Mouse (Mus musculus) cerebellum, postnatal 10 days (tissue): ENCODE measurements around the gene Ccdc155.
"Not testable (repeated sequence)": the region's sequence is repeated elsewhere in the genome, so short reads cannot be mapped to it uniquely, and the experiment has no call there.

Source experiments
- DNase-seq, 2 experiments: peaks; one replicate each; pipeline ENCODE4 v3.0.0; 2021; ENCODE audit warnings: mixed read lengths in 2 of 2

The Ccdc155 gene

DNA sequence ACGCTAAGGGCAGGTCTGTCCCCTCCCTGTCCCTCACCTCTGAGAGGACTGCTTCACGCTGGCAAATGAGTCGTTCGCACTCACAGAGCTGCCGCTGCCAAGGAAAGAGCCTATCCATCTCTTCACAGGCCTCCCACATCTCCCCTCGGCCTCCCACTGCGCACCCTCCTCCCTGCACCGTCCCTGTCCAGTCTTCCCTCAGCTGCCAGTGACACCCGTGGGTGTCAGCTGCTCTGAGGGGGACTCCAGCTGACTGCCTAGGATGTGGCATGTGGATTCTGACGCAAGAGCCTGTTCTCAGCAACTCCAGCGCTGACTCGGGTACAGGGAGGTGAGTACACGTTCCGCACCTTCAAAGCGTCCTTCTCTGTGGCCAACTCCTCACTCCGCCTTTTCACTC is 15.1 kb downstream of the Ccdc155 start:
- no peak for DNase-seq

DNA sequence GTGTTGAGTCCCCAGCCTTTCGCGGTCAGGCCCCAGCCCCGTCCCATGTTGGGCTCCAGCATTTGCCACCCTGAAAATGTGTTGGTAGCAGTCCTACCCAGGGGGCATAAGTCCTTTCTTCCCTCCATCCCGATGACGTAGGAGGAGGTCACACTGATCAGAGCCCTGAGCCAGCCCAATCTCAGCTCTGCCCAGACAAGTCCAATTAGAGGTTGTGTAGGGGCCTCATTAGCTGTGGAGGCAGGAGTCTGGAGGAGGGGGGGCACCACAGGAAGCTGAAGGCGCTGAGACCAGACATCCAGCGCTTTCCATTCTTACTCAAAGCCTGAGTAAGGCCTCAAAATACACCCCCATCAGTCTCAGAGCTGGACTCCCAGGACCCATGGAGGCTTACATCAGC is 18.8 kb downstream of the Ccdc155 start:
- DNase-seq, result no peak

DNA sequence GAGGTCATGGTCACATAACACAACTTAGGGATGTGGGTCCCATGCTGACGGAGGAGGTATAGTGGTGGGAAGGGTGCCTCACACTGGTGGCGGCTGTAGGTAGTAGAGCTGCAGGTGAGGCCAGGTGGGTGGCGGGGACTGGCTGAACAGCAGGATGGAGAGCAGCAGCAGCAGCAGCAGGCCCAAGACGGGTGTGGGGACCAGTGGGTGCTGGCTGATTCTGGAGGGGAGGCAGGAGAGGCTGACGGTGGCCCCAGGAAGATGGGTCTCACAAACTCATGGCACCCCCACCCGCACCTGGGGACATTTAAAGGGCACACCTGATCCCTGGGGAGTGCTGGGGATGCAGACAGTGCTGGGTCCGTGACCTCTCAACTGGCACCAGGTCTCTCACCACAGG is 21.0 kb downstream of the Ccdc155 start:
- DNase-seq, result no peak

- no peak for DNase-seq
These were observed 22.1 kb downstream of the Ccdc155 start for GRCm38 (mm10) chr7:45182606-45183005.

- DNase-seq, result peak; percentile 89 to 91
These were observed 22.5 kb downstream of the Ccdc155 start for GRCm38 (mm10) chr7:45182199-45182601.

DNA sequence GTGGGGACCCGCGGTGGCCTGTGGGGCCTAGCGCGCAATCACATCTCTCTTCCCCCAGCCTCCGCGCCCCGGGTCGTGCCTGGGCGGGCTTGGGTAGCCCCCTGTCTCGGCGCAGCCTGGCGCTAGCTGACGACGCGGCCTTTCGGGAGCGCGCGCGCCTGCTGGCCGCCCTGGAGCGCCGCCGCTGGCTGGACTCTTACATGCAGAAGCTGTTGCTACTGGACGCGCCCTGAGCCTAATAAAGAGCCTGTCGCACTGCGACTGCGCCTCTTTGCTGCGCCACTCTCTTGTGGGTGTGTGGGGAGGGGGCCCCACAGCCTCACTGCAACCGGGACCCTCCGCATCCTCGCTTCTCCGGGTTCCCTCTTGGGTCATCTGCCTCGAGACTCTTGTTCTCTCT is 23.2 kb downstream of the Ccdc155 start:
- no peak for DNase-seq

DNA sequence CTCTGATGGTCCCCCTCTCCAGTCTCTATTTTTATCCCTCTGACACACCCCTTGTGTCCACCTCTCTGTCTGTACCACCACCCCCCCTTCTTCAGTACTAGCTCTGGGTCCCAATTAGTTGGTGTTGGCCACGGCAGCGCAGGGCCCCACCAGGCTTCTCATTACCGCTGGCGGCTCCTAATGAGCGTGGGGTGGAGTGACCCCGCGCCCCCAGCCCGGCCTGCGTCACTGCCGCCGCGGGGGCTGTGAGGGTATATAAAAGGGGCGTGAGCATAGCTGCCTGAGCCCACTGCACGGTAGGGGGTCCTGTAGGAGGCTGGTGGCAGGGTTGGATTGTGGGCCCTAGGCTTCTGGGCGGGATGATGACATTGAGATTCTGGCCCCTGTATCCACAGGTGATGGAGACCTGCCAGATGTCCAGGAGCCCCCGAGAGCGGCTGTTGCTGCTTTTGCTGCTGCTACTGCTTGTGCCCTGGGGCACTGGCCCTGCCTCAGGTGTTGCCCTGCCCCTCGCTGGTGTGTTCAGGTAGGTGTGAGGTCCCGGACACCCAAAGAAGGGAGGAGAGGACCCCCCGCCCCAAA is 23.7 kb downstream of the Ccdc155 start, which contains the start of gene Pth2:
TSS of gene Pth2 (plus strand) at position 100 of the 582 bp plus-strand sequence.
- no peak for DNase-seq

DNA sequence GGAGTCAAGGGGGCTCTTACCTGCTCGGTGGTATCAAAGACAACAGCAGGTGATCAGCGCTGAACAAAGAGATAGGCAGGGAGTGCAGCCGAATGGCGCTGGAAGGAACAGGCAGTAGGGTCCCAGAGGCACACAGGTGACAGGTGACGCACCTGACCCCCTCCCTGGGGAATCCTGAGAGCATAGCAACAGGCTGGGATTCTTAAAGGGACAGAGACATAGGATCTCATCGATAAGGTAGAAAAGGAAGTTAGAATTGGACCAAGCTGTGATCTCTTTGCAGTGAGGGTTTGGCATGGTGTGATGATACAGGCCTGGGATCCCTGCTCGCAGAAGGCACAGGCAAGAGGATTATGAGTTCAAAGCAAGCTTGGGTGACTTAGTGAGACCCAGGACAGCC is 25.2 kb downstream of the Ccdc155 start, which contains the start of gene Gfy:
TSS of gene Gfy (minus strand) at position 101 of the 400 bp plus-strand sequence.
- DNase-seq, result no peak

DNA sequence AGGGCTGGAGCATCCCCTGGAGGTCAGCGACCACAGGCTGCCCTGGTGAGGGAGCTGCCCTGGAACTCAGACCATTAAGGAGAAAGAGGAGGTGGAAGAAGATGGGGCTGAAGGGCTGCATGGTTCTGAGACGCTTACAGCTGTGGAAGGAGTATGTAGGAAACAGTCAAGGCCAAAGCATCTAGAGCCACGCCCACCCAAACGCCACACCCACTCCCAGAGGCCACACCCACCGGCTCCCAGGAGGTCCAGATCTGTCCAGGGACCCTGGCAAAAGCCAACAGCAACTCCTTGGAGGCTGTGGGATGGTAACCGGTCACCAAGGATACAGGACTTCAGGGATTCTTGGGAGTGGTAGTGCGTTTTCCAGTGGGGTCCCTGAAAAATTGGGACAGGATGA is 26.1 kb downstream of the Ccdc155 start:
- DNase-seq, result no peak

GRCm38 (mm10) chr7:45176356-45176755 is 28.3 kb downstream of the Ccdc155 start:
- no peak for DNase-seq

- DNase-seq, result no peak
These were observed 28.8 kb downstream of the Ccdc155 start for GRCm38 (mm10) chr7:45175929-45176328.

DNA sequence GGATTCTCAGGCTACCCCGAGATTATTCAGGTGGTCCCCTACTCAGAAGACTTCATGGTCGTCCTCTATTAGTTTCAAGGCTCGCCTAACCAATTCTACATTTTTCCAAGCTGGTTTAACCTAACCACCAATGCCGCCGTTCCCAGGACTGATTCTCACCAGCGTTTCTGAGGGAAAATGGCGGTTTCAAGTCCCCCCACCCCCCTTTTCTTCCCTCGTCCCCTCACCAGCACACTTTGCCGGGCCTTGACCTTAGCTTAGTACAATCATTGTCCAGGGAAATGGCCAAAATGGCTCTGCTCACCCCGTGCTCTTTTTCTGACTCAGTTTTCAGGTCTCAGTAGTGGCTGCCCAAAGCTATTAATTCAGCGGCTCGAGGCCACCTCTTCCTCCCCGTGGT is 29.3 kb downstream of the Ccdc155 start:
- no peak for DNase-seq

GRCm38 (mm10) chr7:45174567-45175280 is 30.0 kb downstream of the Ccdc155 start:
- DNase-seq, result no peak

DNA sequence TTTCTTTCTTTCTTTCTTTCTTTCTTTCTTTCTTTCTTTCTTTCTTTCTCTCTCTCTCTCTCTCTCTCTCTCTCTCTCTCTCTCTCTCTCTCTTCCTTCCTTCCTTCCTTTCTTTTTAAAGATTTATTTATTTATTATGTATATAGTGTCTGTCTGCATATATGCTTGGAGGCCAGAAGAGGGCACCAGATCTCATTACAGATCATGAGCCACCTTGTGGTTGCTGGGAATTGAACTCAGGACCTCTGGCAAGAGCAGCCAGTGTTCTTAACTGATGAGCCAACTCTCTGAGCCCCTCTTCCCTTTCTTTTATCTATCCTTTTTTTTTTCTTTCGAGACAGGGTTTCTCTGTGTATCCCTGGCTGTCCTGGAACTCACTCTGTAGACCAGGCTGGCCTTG is 30.9 kb downstream of the Ccdc155 start:
- not testable (repeated sequence) for DNase-seq

GRCm38 (mm10) chr7:45172974-45173373 is 31.7 kb downstream of the Ccdc155 start:
- peak; percentile 55 to 68 for DNase-seq

DNA sequence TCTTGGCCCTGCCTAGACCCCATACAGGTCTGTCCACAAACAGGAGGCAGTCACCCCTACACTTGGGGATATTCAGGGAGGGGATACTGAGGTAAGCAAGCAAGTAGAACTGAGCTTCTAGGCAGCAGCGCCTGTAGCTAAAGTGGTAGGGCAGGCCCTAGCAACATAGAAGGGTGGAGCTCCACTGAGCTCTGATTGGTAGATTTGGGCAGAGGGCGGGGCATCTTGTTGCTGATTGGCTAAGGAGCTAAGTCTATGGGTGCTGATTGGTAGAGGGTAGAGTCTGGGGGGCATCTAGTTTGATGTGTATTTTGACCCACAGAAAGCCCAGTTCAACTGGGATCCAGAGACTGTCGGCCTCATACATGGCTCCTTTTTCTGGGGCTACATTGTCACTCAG is 35.2 kb downstream of the Ccdc155 start:
- DNase-seq, result peak; percentile 71 to 79

DNA sequence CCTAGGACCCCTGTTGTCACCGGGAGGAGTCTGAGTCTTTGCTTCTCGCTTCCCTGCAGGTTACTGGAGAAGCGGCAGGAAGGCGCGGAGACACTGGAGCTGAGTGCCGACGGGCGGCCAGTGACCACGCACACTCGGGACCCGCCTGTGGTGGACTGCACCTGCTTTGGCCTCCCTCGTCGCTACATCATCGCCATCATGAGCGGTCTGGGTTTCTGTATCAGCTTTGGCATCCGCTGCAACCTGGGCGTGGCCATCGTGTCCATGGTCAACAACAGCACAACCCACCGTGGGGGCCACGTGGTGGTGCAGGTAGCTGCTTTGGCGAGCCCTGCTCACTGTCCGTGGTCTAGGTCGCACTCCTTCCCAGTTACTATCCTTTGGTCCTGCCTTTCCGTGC is 36.0 kb downstream of the Ccdc155 start:
- DNase-seq, result peak; percentile 65 to 67

GRCm38 (mm10) chr7:45167761-45168445 is 36.8 kb downstream of the Ccdc155 start:
- peak; percentile 74 to 81 for DNase-seq

- DNase-seq, result peak; percentile 59 to 70
These were observed 37.7 kb downstream of the Ccdc155 start for GRCm38 (mm10) chr7:45166950-45167401.

- no peak for DNase-seq
These were observed 39.0 kb downstream of the Ccdc155 start for GRCm38 (mm10) chr7:45165701-45166100.

GRCm38 (mm10) chr7:45164833-45165232 is 39.9 kb downstream of the Ccdc155 start:
- peak; percentile 56 to 58 for DNase-seq

DNA sequence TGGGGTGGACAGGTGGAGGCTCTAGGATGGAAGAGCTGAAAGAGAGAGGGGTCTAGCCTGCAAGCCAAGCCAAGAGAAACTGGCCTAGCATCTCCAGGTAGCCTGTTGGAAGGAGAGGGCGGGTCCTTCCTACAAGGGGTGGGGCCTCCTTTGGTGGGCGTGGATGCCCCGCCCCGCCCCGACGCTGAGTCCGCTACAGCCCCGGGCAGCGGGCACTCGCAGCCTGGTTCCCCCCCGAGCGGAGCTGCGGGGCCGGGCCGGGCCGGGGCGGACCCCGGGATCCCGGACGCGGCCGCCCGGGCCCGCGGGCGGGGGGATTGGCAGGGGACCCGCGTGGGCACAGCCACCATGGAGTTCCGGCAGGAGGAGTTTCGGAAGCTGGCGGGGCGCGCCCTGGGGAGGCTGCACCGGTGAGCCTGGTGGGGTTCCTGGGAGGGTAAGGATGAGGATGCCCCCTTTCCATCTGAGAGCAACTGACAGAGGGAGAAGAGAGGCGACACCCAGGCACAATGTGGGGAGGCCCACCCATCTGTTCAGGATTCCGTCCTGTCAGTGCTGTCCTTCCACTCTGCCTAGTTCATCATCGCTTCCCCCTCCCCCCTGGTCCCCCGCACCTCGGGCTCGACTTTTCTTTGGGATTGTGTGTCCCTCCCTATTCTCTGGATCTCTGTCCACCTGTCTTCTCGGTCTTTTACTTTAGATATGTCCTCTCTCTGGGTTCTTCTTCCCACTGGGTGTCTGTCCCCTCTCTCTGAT is 40.8 kb downstream of the Ccdc155 start, which contains the start of gene Slc17a7:
TSS of gene Slc17a7 (plus strand) at position 215 of the 756 bp plus-strand sequence.
- peak; percentile 81 to 86 for DNase-seq
